In the genomic region with DNA sequence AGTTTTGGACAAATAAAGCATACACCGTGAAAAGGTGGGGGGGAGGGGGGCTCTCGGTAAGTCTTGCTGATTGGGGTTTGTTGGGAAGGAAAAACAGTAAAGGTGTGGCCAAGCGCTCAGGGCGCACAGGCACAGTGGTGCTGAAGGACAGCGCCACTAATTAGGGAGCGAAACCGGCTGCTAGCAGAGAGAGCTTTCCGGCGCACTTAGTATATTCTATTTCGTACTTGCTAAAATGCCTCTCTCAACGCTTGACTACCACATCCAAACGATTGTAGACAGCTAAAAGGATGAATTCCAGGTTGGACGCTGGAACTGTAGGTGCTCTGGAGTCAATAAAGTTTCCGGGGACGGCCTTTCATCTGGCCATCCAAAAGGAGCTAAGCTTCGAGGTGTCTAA, we compare ENCODE assay signal across 11 mouse cellular contexts. TPM values are rescaled to one million over a fixed set of nuclear protein-coding genes. Genes with fewer than 3 reads are reported as not detected.
DNase-seq lines count a peak whose midpoint lies in the region; ATAC-seq and TF ChIP-seq lines count a peak whose summit lies in the region.
"Had no signal": no experiment of that assay in that cellular context is flagged by ENCODE, and none has a peak within 500 bp of the region (broad histone marks: within the 10 kb centered on the region; RNA-seq: fewer than 3 reads in every experiment).

No protein-coding gene starts in this region.

- no peaks in the 10 kb centered on the region for H3K9me3 ChIP-seq in hindbrain, embryonic 10.5 days
- no peaks in the 10 kb centered on the region for H3K9me3 ChIP-seq in hindbrain, embryonic 13.5 days
- H3K9me3 ChIP-seq in hindbrain, embryonic 12.5 days (replicated peaks): no peaks in the 10 kb centered on the region
- H3K9me3 ChIP-seq in midbrain, embryonic 15.5 days: no peaks in the 10 kb centered on the region

- no peak overlapping the region for H3K9ac ChIP-seq in hindbrain, embryonic 13.5 days
- no peak overlapping the region for H3K9ac ChIP-seq in hindbrain, embryonic 12.5 days
- peak overlapping the region; percentile 25; the same call in 1 of the 2 replicates for H3K9ac ChIP-seq in midbrain, embryonic 15.5 days

- 1% methylated on average over 16 of the region's 16 CpGs for WGBS in hindbrain, embryonic 10.5 days
- 1% methylated on average over 16 of the region's 16 CpGs for WGBS in hindbrain, embryonic 13.5 days
- under 1% methylated on average over 16 of the region's 16 CpGs for WGBS in hindbrain, embryonic 12.5 days
- WGBS in midbrain, embryonic 15.5 days: 1% methylated on average over 16 of the region's 16 CpGs
- 2% methylated on average over 16 of the region's 16 CpGs for WGBS in cerebellum, adult 2 months

- no peak overlapping the region for H3K27ac ChIP-seq in hindbrain, embryonic 10.5 days
- H3K27ac ChIP-seq in hindbrain, embryonic 13.5 days: no peak overlapping the region
- H3K27ac ChIP-seq in hindbrain, embryonic 12.5 days: no peak overlapping the region
- peak overlapping the region; percentile 85 for H3K27ac ChIP-seq in midbrain, embryonic 15.5 days
- H3K27ac ChIP-seq in cerebellum, adult 2 months (ENCODE audit: insufficient read depth, low read length): no peak overlapping the region
- no peak overlapping the region for H3K27ac ChIP-seq in left cerebral cortex, adult 2 months

- DNase-seq in hindbrain, embryonic 10.5 days (ENCODE audit: low spot score): peak; percentile 68
- peak; percentile 52 for DNase-seq in R1 (ENCODE audit: low read depth, low spot score)
- no peak for DNase-seq in cerebellum, adult 2 months
- no peak for DNase-seq in right cerebral cortex, adult 2 months (ENCODE audit: low spot score in 2 of 2)
- DNase-seq in left cerebral cortex, adult 2 months (ENCODE audit: extremely low spot score in 1 of 2, low spot score in 2 of 2): no peak
- DNase-seq: cerebellum, adult 8-10 months; gastrocnemius, postnatal 14 days had no signal

- peaks cover 98% of the 10 kb centered on the region for H3K27me3 ChIP-seq in hindbrain, embryonic 10.5 days (ENCODE audit: insufficient read depth, poor library complexity, severe bottlenecking)
- H3K27me3 ChIP-seq in hindbrain, embryonic 13.5 days: peaks cover 99% of the 10 kb centered on the region
- peaks cover 92% of the 10 kb centered on the region for H3K27me3 ChIP-seq in hindbrain, embryonic 12.5 days
- H3K27me3 ChIP-seq in midbrain, embryonic 15.5 days (replicated peaks): peaks cover 61% of the 10 kb centered on the region
- H3K27me3 ChIP-seq in cerebellum, adult 2 months (ENCODE audit: control insufficient read depth, insufficient read depth, low read length): no peaks in the 10 kb centered on the region; the same call in 1 of the 2 replicates

- no peak for ATAC-seq in hindbrain, embryonic 13.5 days (ENCODE audit: low FRiP score)
- 0 out of 2 replicates have a peak, but pooled peaks have one; percentile 38 for ATAC-seq in hindbrain, embryonic 12.5 days (ENCODE audit: low FRiP score)
- ATAC-seq in midbrain, embryonic 15.5 days (replicated peaks): no peak

- no peak for TF ChIP-seq CTCF in cerebellum, adult 2 months (IDR thresholded peaks at IDR 0.05; ENCODE audit: borderline replicate concordance, insufficient read depth, low read depth, low read length)
- TF ChIP-seq CTCF in left cerebral cortex, adult 2 months (IDR thresholded peaks at IDR 0.05): no peak

- no peak overlapping the region for H3K4me3 ChIP-seq in hindbrain, embryonic 10.5 days
- no peak overlapping the region for H3K4me3 ChIP-seq in hindbrain, embryonic 13.5 days
- no peak overlapping the region for H3K4me3 ChIP-seq in hindbrain, embryonic 12.5 days
- peak overlapping the region; percentile 39 for H3K4me3 ChIP-seq in midbrain, embryonic 15.5 days
- H3K4me3 ChIP-seq in cerebellum, adult 2 months (replicated peaks; ENCODE audit: insufficient read depth, low read depth, low read length): no peak overlapping the region
- no peak overlapping the region for H3K4me3 ChIP-seq in left cerebral cortex, adult 2 months

- no peaks in the 10 kb centered on the region for H3K36me3 ChIP-seq in hindbrain, embryonic 10.5 days
- H3K36me3 ChIP-seq in hindbrain, embryonic 13.5 days: no peaks in the 10 kb centered on the region
- no peaks in the 10 kb centered on the region for H3K36me3 ChIP-seq in hindbrain, embryonic 12.5 days
- H3K36me3 ChIP-seq in midbrain, embryonic 15.5 days (replicated peaks): no peaks in the 10 kb centered on the region
- H3K36me3 ChIP-seq: G1E had no signal

- no peak overlapping the region for H3K4me2 ChIP-seq in hindbrain, embryonic 13.5 days
- no peak overlapping the region for H3K4me2 ChIP-seq in hindbrain, embryonic 12.5 days (replicated peaks)
- H3K4me2 ChIP-seq in midbrain, embryonic 15.5 days: peak overlapping the region; percentile 42

- intact Hi-C loops in left cerebral cortex, adult 2 months (cut with DNase I): loop anchor here (5.0 kb wide), 1 partner anchor 98 kb away; a partner anchor contains a TSS

- H3K4me1 ChIP-seq in hindbrain, embryonic 10.5 days (replicated peaks): peaks cover 3% of the 10 kb centered on the region
- no peaks in the 10 kb centered on the region for H3K4me1 ChIP-seq in hindbrain, embryonic 13.5 days (replicated peaks)
- no peaks in the 10 kb centered on the region for H3K4me1 ChIP-seq in hindbrain, embryonic 12.5 days
- no peaks in the 10 kb centered on the region for H3K4me1 ChIP-seq in midbrain, embryonic 15.5 days
- H3K4me1 ChIP-seq in cerebellum, adult 2 months (ENCODE audit: control insufficient read depth, insufficient read depth, low read length): no peaks in the 10 kb centered on the region

- no peak for TF ChIP-seq POLR2A in cerebellum, adult 2 months (IDR thresholded peaks at IDR 0.05; ENCODE audit: borderline replicate concordance, insufficient read depth, low read length)

RNA-seq across cellular contexts. Expression of a gene that starts 6.9 kb away (rescaled TPM):
- polyA plus RNA-seq in hindbrain, embryonic 10.5 days (2016; fragmentation: Nextera tagmentation; extraction: Ambion mirVana): 0.50 and 0.61 TPM in 2 replicates
- 2.1 and 4.8 TPM in 2 replicates for polyA plus RNA-seq in hindbrain, embryonic 13.5 days (2015; fragmentation: Nextera tagmentation; extraction: Ambion mirVana)
- 0.43 and 1.3 TPM in 2 replicates for polyA plus RNA-seq in hindbrain, embryonic 12.5 days (2016; fragmentation: Nextera tagmentation; extraction: Ambion mirVana)
- 60.1 and 80.2 TPM in 2 replicates for polyA plus RNA-seq in midbrain, embryonic 15.5 days (2015; fragmentation: Nextera tagmentation; extraction: Ambion mirVana)
- polyA plus RNA-seq in cerebellum, adult 2 months (2012; rRNA removed): 1.6 and 2.2 TPM in 2 replicates
- total RNA-seq in left cerebral cortex, adult 2 months (2021): 1 to 10 TPM; 1.4 to 2.2 TPM
- total RNA-seq: gastrocnemius, postnatal 14 days had no signal
- polyA plus RNA-seq: G1E had no signal

Comparison
In these comparisons a context has a peak if more than half of its experiments do, and no peak if none do; other contexts are left out.
1. DNase-seq: peak in hindbrain, embryonic 10.5 days (single experiment) and R1 (single experiment); none in cerebellum, adult 2 months (0 of 2), right cerebral cortex, adult 2 months (0 of 2) and left cerebral cortex, adult 2 months (0 of 2).
2. RNA of a gene that starts 6.9 kb away (polyA plus RNA-seq): 60.1 to 80.2 TPM in midbrain, embryonic 15.5 days; 1.6 to 2.2 TPM in cerebellum, adult 2 months, 2.1 to 4.8 TPM in hindbrain, embryonic 13.5 days, 0.43 to 1.3 TPM in hindbrain, embryonic 12.5 days and 0.50 to 0.61 TPM in hindbrain, embryonic 10.5 days; every median in the first group is over 10 times any median in the second.